Mouse (Mus musculus) hindbrain, embryonic 12.5 days (tissue): ENCODE data around the gene Riox1. TPM values are rescaled to one million over a fixed set of nuclear protein-coding genes. Genes with fewer than 3 reads are reported as not detected.

Experiments used
- ATAC-seq: fragments of 200-750 bp; cut with Nextera tagmentation; 2 replicates; pipeline ENCODE4 v1.8.0; 2017; ENCODE audit warnings: moderate TSS enrichment; ENCODE audit not compliant: low FRiP score
- H3K27ac ChIP-seq: fragments of 300-500 bp; sonication (generic); 2 replicates; pipeline ENCODE4 v1.5.1; 2016; ENCODE audit warnings: mild to moderate bottlenecking
- H3K27me3 ChIP-seq: fragments of 300-500 bp; sonication (generic); 2 replicates; pipeline ENCODE4 v1.6.1; 2016; ENCODE audit warnings: mild to moderate bottlenecking
- H3K36me3 ChIP-seq: fragments of 300-500 bp; sonication (generic); 2 replicates; pipeline ENCODE4 v1.6.1; 2016; ENCODE audit warnings: mild to moderate bottlenecking
- H3K4me1 ChIP-seq: fragments of 300-500 bp; sonication (generic); 2 replicates; pipeline ENCODE4 v1.6.1; 2016
- H3K4me2 ChIP-seq: fragments of 300-500 bp; sonication (generic); replicated peaks from 2 replicates; pipeline ENCODE4 v1.6.1; 2016; ENCODE audit warnings: mild to moderate bottlenecking
- H3K4me3 ChIP-seq: fragments of 300-500 bp; sonication (generic); 2 replicates; pipeline ENCODE4 v1.5.1; 2016; ENCODE audit warnings: mild to moderate bottlenecking
- H3K9ac ChIP-seq: fragments of 300-500 bp; sonication (generic); 2 replicates; pipeline ENCODE4 v1.6.1; 2016; ENCODE audit warnings: mild to moderate bottlenecking, moderate library complexity
- H3K9me3 ChIP-seq: fragments of 300-500 bp; sonication (generic); replicated peaks from 2 replicates; pipeline ENCODE4 v1.6.1; 2016; ENCODE audit warnings: mild to moderate bottlenecking
- WGBS: fragments of 180-500 bp; shearing (Covaris S2); methylation state at CpG from one replicate; pipeline ENCODE4 v1.1.7; 2016; 5-methylcytosine and 5-hydroxymethylcytosine counted together
- polyA plus RNA-seq: library from polyadenylated mRNA; unstranded; fragments of >200 nt; fragmentation: Nextera tagmentation; extraction: Ambion mirVana; gene quantifications from 2 replicates; pipeline ENCODE4 v1.2.1, GENCODE M21; 2016

Riox1 gene
- 18.5 and 18.7 TPM in 2 replicates for polyA plus RNA-seq

DNA sequence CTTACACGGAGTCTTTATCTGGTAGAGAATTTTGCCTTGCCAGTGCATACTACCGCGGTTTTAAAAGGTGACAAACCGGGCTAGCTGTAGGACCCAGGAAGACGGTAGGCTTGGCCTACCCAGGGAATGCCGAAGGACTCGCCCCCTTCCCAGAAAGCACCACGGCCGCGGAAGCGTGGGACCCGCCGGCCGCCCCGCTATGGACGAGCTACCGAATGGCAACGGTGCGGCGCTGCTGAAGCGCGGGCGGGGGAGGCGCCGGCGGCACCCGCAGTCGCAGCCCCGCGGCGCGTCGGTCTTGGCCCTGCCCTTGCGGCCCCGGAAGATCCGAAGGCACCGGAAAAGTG is at the start of gene Riox1:
Riox1 (plus strand) TSS at position 116 of the 347 bp plus-strand sequence.
- Histone ChIP-seq H3K4me2 (peak within 1 kb of the TSS; percentile 77), H3K4me1 (peaks cover 28% of the 10 kb centered on the region), H3K36me3 (0 out of 2 replicates have a peak, but pooled peaks cover 6% of the 10 kb centered on the region), H3K9me3 (no peaks in the 10 kb centered on the region), H3K9ac (peak within 1 kb of the TSS; percentile 88), H3K4me3 (peak within 1 kb of the TSS; percentile 90), H3K27me3 (no peaks in the 10 kb centered on the region), H3K27ac (peak within 1 kb of the TSS; percentile 85)
- ATAC-seq, result peak; percentile 95
- under 1% methylated on average over 37 of the region's 37 CpGs for WGBS

DNA sequence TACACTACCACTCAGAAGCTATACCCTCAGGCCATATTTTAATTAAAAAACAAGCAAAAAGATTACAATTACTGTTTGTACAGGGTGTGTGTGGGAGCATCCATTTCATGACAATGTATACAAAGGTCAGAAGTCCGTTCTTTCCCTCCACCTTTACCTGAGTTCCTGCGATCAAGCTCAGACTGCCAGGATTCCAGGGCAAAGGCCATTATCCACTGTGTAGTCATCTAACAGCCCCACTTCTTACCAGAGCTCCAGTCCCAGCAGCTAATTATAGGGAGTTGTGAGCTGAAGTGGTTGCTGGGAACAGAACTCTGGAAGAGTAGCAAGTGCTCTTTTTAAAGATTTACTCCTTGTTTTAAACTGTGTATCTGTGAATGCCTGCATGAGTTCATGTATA is 40.0 kb upstream of the Riox1 start:
- Histone ChIP-seq H3K27me3 (no peaks in the 10 kb centered on the region), H3K4me2 (no peak overlapping the region), H3K36me3 (no peaks in the 10 kb centered on the region), H3K9ac (no peak overlapping the region), H3K9me3 (no peaks in the 10 kb centered on the region), H3K4me1 (no peaks in the 10 kb centered on the region), H3K27ac (no peak overlapping the region), H3K4me3 (no peak overlapping the region)
- ATAC-seq, result no peak
- WGBS, result 96% methylated on average over 2 of the region's 2 CpGs

DNA sequence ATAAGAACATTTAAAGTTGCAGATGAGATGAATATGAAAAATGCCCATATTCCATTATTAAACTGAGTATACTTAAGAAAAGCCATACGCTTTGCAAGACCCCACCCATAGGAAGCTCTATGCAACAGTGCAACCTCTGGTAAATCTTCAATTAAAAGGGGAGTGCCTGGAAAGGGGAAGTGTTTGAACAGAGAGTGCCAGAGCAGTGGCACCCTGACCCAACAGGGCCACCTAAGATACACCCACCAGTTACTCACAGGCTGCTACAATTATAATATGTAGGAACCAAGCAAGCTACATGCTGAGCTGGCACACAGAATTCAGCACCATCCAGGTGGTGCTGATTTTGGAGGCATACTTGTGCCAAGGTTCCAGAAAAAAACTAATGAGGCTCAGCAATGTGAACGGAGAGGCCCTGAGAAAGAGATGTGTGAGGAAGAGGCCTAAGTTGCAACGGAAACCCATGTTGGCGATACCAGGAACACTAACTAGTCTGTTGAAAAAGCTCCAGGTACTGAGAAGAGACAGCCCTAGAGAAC is 36.1 kb upstream of the Riox1 start:
- no peaks in the 10 kb centered on the region for H3K27me3 ChIP-seq
- H3K9ac ChIP-seq, result no peak overlapping the region
- no peak for ATAC-seq
- no peak overlapping the region for H3K27ac ChIP-seq
- H3K4me3 ChIP-seq, result no peak overlapping the region
- H3K36me3 ChIP-seq, result no peaks in the 10 kb centered on the region; the same call in 1 of the 2 replicates
- H3K4me2 ChIP-seq, result no peak overlapping the region
- no peaks in the 10 kb centered on the region for H3K9me3 ChIP-seq
- H3K4me1 ChIP-seq, result no peaks in the 10 kb centered on the region
- WGBS, result 96% methylated on average over 4 of the region's 4 CpGs

DNA sequence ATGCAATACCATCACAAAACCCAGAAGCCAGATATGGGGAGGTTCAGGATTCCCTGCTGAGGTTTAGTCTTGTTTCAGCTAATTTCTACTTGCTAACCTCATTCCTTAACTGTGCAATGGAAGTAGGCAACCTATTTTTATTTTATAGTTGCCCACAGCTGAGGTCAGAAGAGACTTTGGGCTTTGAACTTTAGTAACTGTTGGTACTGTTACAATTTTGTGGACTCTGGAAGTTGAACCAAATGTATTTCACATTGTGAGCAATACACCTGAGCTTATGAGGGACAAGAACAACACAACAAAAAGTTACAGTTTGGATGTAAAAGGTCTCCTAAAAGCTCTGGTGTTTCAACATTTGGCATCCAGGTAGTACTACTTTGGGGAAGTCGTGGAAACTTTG is 35.6 kb upstream of the Riox1 start:
- Histone ChIP-seq H3K36me3 (no peaks in the 10 kb centered on the region; the same call in 1 of the 2 replicates), H3K27ac (no peak overlapping the region), H3K9ac (no peak overlapping the region), H3K4me2 (no peak overlapping the region), H3K9me3 (no peaks in the 10 kb centered on the region), H3K4me3 (no peak overlapping the region), H3K27me3 (no peaks in the 10 kb centered on the region), H3K4me1 (no peaks in the 10 kb centered on the region)
- no peak for ATAC-seq
- 96% methylated on average over 1 of the region's 1 CpGs for WGBS

- ATAC-seq, result no peak
- Histone ChIP-seq H3K27ac (no peak overlapping the region), H3K4me3 (no peak overlapping the region), H3K9me3 (no peaks in the 10 kb centered on the region), H3K4me1 (peaks cover 9% of the 10 kb centered on the region; the same call in 1 of the 2 replicates), H3K27me3 (no peaks in the 10 kb centered on the region), H3K4me2 (no peak overlapping the region), H3K36me3 (no peaks in the 10 kb centered on the region; the same call in 1 of the 2 replicates), H3K9ac (no peak overlapping the region)
- WGBS, result 82% methylated on average over 9 of the region's 9 CpGs
These were observed 33.5 kb upstream of the Riox1 start for GRCm38 (mm10) chr12:83916884-83917283.

- peaks cover 17% of the 10 kb centered on the region for H3K4me1 ChIP-seq
- H3K27me3 ChIP-seq, result no peaks in the 10 kb centered on the region
- H3K4me2 ChIP-seq, result peak overlapping the region; percentile 95
- H3K9me3 ChIP-seq, result no peaks in the 10 kb centered on the region
- under 1% methylated on average over 31 of the region's 31 CpGs for WGBS
- H3K36me3 ChIP-seq, result no peaks in the 10 kb centered on the region; the same call in 1 of the 2 replicates
- H3K9ac ChIP-seq, result peak overlapping the region; percentile 90
- H3K4me3 ChIP-seq, result peak overlapping the region; percentile 93
- peak overlapping the region; percentile 89 for H3K27ac ChIP-seq
- no peak for ATAC-seq
These were observed 29.5 kb upstream of the Riox1 start for GRCm38 (mm10) chr12:83920721-83921441.

- under 1% methylated on average over 63 of the region's 63 CpGs for WGBS
- Histone ChIP-seq H3K27ac (peak within 1 kb of the TSS; percentile 89), H3K9ac (peak within 1 kb of the TSS; percentile 90), H3K36me3 (no peaks in the 10 kb centered on the region; the same call in 1 of the 2 replicates), H3K4me2 (peak within 1 kb of the TSS; percentile 95), H3K27me3 (no peaks in the 10 kb centered on the region), H3K4me1 (peaks cover 17% of the 10 kb centered on the region), H3K9me3 (no peaks in the 10 kb centered on the region), H3K4me3 (peak within 1 kb of the TSS; percentile 93)
- peak; percentile 100 for ATAC-seq
These were observed 28.6 kb upstream of the Riox1 start, which contains the start of gene Numb for GRCm38 (mm10) chr12:83921535-83922381. Gene Numb, minus strand, starts transcription at chr12:83921934.

GRCm38 (mm10) chr12:83922724-83923485 is 27.5 kb upstream of the Riox1 start:
- Histone ChIP-seq H3K4me2 (peak overlapping the region; percentile 52), H3K27ac (no peak overlapping the region), H3K9ac (peak overlapping the region; percentile 62), H3K36me3 (no peaks in the 10 kb centered on the region), H3K27me3 (no peaks in the 10 kb centered on the region), H3K9me3 (no peaks in the 10 kb centered on the region), H3K4me1 (peaks cover 17% of the 10 kb centered on the region), H3K4me3 (peak overlapping the region; percentile 93)
- no peak for ATAC-seq
- WGBS, result 42% methylated on average over 8 of the region's 8 CpGs

DNA sequence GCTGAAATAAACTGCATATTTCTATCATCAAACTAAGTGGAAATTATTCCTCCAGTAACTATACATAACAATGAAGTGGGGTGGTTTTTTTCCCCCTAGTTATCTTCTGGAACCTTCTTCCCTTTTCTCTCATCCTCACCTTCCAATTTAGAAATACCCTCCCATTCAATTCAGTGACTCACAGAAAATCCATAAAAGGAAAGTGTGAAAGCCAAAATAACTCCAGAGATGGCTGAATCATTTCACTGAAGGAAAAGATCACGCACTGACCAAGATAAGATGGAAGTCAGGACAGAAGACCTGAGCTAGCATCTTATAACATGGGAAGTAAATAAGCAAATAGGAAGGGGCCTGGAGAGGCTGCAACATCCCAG is 26.9 kb upstream of the Riox1 start:
- H3K9ac ChIP-seq, result no peak overlapping the region
- ATAC-seq, result no peak
- 87% methylated on average over 1 of the region's 1 CpGs for WGBS
- no peak overlapping the region for H3K27ac ChIP-seq
- H3K4me2 ChIP-seq, result no peak overlapping the region
- no peaks in the 10 kb centered on the region for H3K36me3 ChIP-seq
- no peaks in the 10 kb centered on the region for H3K27me3 ChIP-seq
- peaks cover 17% of the 10 kb centered on the region for H3K4me1 ChIP-seq
- H3K4me3 ChIP-seq, result no peak overlapping the region
- H3K9me3 ChIP-seq, result no peaks in the 10 kb centered on the region

- no peak for ATAC-seq
- Histone ChIP-seq H3K27ac (no peak overlapping the region), H3K27me3 (no peaks in the 10 kb centered on the region), H3K9ac (no peak overlapping the region), H3K9me3 (no peaks in the 10 kb centered on the region), H3K36me3 (no peaks in the 10 kb centered on the region), H3K4me2 (no peak overlapping the region), H3K4me3 (no peak overlapping the region), H3K4me1 (peaks cover 17% of the 10 kb centered on the region)
- WGBS, result 64% methylated on average over 3 of the region's 3 CpGs
These were observed 26.1 kb upstream of the Riox1 start for GRCm38 (mm10) chr12:83924332-83924731.

DNA sequence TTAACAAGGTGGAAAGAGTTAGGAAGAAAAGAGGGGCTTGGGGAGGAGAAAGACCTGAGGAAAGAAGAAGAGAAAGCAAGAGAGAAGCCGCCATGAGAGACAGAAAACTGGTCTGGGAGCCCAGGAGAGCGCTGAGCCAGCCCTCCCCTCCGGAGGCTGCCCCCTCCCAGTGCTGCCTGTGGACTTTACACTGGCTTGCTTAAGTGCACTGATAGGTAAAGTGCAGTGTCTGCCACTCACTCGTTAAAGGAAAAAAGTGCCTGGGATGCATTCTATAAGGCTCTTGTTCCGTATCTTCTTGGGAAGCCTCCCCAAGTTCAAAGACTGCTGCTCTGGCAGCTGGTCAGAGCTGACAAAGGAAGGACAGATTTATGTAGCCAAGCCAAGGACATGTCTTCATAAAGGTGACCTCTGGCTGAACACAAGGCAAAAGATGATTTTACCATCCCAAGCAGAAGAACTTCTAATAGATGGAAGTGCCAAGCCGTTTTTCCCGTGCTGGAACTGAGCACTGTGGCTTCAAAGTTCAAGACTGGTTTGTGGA is 25.2 kb upstream of the Riox1 start:
- no peak overlapping the region for H3K4me2 ChIP-seq
- H3K9ac ChIP-seq, result no peak overlapping the region
- WGBS, result 70% methylated on average over 7 of the region's 7 CpGs
- no peak for ATAC-seq
- H3K4me3 ChIP-seq, result no peak overlapping the region
- no peaks in the 10 kb centered on the region for H3K36me3 ChIP-seq
- peaks cover 14% of the 10 kb centered on the region for H3K4me1 ChIP-seq
- no peak overlapping the region for H3K27ac ChIP-seq
- H3K27me3 ChIP-seq, result no peaks in the 10 kb centered on the region
- no peaks in the 10 kb centered on the region for H3K9me3 ChIP-seq
